Mouse (Mus musculus): ENCODE data around the gene Cacna1e.

The Cacna1e gene

DNA sequence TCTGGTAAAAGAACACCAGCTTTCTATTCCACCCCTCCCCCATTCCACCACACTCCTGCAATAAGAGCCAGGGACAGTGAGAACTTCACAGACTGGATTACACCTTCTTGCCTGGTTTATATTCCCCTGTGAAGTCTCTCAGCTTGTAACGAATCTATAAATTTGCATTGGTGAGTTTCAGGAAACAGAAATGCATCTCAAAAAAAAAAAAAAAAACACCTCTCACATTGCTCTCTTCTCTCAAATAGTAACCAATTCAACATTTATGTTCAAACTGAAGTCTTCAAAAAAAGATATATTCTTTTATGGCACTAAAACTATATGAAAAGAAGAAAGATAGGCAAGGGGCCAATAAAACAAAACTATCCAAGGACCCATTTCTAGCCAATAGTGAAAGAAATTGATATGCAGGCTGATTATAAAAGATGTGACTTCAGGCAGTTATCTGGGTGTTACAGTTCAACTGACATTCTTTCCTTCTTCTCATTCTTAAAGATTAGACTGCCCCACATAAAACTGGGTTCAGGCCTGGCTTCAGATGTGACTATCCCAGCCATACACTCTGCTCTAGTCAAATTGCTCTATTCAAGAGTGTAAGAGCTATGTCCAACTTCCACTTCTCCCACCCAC, 200.7 kb downstream of the Cacna1e start:
- TF ChIP-seq NANOG (IDR thresholded peaks at IDR 0.05; ENCODE audit: borderline replicate concordance, low read length) = no peak
- TF ChIP-seq POU5F1 (IDR thresholded peaks at IDR 0.05; ENCODE audit: borderline replicate concordance, low read length) = no peak
- no peak for TF ChIP-seq CTCF (conservative IDR thresholded peaks at IDR 0.05; ENCODE audit: low read length)
- no peaks in the 10 kb centered on the region for H3K4me1 ChIP-seq (replicated peaks; ENCODE audit: low read depth, low read length)
- no peaks in the 10 kb centered on the region for H3K27me3 ChIP-seq (ENCODE audit: insufficient read depth, low read length)
- no peaks in the 10 kb centered on the region for H3K9me3 ChIP-seq (ENCODE audit: low read length)
- no peaks in the 10 kb centered on the region for H3K36me3 ChIP-seq (ENCODE audit: insufficient read depth, low read length)
- no peak overlapping the region for H3K4me3 ChIP-seq (replicated peaks; ENCODE audit: low read length)

DNA sequence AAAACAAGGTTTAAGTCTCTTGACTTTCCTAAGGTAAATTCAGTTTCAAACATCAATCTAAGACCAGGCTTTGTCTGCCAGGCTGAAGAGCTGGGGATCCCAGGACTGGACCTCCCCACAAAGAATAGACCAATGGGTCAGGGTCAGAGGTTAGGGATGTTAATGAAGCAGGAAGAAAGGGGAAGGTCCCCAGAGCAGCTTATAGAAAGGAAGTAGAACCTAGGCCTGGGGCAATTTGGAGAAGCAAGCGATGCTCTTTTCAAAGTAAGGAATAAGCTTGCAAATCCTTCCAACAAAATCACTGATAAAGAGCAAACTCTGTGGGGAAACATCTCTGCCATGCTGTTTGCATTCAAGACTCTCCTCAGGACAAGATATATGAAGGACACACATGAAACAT, 205.3 kb downstream of the Cacna1e start:
- no peaks in the 10 kb centered on the region for H3K9me3 ChIP-seq (ENCODE audit: low read length)
- no peaks in the 10 kb centered on the region for H3K36me3 ChIP-seq (ENCODE audit: insufficient read depth, low read length)
- no peaks in the 10 kb centered on the region for H3K4me1 ChIP-seq (replicated peaks; ENCODE audit: low read depth, low read length)
- H3K27me3 ChIP-seq (ENCODE audit: insufficient read depth, low read length) = no peaks in the 10 kb centered on the region
- no peak for TF ChIP-seq POU5F1 (IDR thresholded peaks at IDR 0.05; ENCODE audit: borderline replicate concordance, low read length)
- TF ChIP-seq NANOG (IDR thresholded peaks at IDR 0.05; ENCODE audit: borderline replicate concordance, low read length) = no peak
- no peak for TF ChIP-seq CTCF (conservative IDR thresholded peaks at IDR 0.05; ENCODE audit: low read length)
- no peak overlapping the region for H3K4me3 ChIP-seq (replicated peaks; ENCODE audit: low read length)

- Histone ChIP-seq H3K4me1 (replicated peaks; ENCODE audit: low read depth, low read length) (no peaks in the 10 kb centered on the region), H3K9me3 (ENCODE audit: low read length) (no peaks in the 10 kb centered on the region), H3K36me3 (ENCODE audit: insufficient read depth, low read length) (no peaks in the 10 kb centered on the region), H3K27me3 (ENCODE audit: insufficient read depth, low read length) (no peaks in the 10 kb centered on the region), H3K4me3 (replicated peaks; ENCODE audit: low read length) (no peak overlapping the region)
- TF ChIP-seq POU5F1 (IDR thresholded peaks at IDR 0.05; ENCODE audit: borderline replicate concordance, low read length) (no peak), NANOG (IDR thresholded peaks at IDR 0.05; ENCODE audit: borderline replicate concordance, low read length) (no peak), CTCF (conservative IDR thresholded peaks at IDR 0.05; ENCODE audit: low read length) (no peak)
These were observed 206.2 kb downstream of the Cacna1e start for GRCm38 (mm10) chr1:154678151-154678550.

GRCm38 (mm10) chr1:154677677-154678076, 206.6 kb downstream of the Cacna1e start:
- Histone ChIP-seq H3K4me1 (replicated peaks; ENCODE audit: low read depth, low read length) (no peaks in the 10 kb centered on the region), H3K27me3 (ENCODE audit: insufficient read depth, low read length) (no peaks in the 10 kb centered on the region), H3K9me3 (ENCODE audit: low read length) (no peaks in the 10 kb centered on the region), H3K4me3 (replicated peaks; ENCODE audit: low read length) (no peak overlapping the region), H3K36me3 (ENCODE audit: insufficient read depth, low read length) (no peaks in the 10 kb centered on the region)
- TF ChIP-seq POU5F1 (IDR thresholded peaks at IDR 0.05; ENCODE audit: borderline replicate concordance, low read length) = no peak
- no peak for TF ChIP-seq CTCF (conservative IDR thresholded peaks at IDR 0.05; ENCODE audit: low read length)
- no peak for TF ChIP-seq NANOG (IDR thresholded peaks at IDR 0.05; ENCODE audit: borderline replicate concordance, low read length)

- Histone ChIP-seq H3K4me1 (replicated peaks; ENCODE audit: low read depth, low read length) (no peaks in the 10 kb centered on the region), H3K9me3 (ENCODE audit: low read length) (no peaks in the 10 kb centered on the region), H3K36me3 (ENCODE audit: insufficient read depth, low read length) (no peaks in the 10 kb centered on the region), H3K4me3 (replicated peaks; ENCODE audit: low read length) (no peak overlapping the region), H3K27me3 (ENCODE audit: insufficient read depth, low read length) (no peaks in the 10 kb centered on the region)
- TF ChIP-seq CTCF (conservative IDR thresholded peaks at IDR 0.05; ENCODE audit: low read length) (no peak), POU5F1 (IDR thresholded peaks at IDR 0.05; ENCODE audit: borderline replicate concordance, low read length) (no peak), NANOG (IDR thresholded peaks at IDR 0.05; ENCODE audit: borderline replicate concordance, low read length) (no peak)
These were observed 220.6 kb downstream of the Cacna1e start for GRCm38 (mm10) chr1:154663721-154664120.

GRCm38 (mm10) chr1:154661977-154662376, 222.3 kb downstream of the Cacna1e start:
- no peak for TF ChIP-seq CTCF (conservative IDR thresholded peaks at IDR 0.05; ENCODE audit: low read length)
- TF ChIP-seq NANOG (IDR thresholded peaks at IDR 0.05; ENCODE audit: borderline replicate concordance, low read length) = no peak
- no peak for TF ChIP-seq POU5F1 (IDR thresholded peaks at IDR 0.05; ENCODE audit: borderline replicate concordance, low read length)

DNA sequence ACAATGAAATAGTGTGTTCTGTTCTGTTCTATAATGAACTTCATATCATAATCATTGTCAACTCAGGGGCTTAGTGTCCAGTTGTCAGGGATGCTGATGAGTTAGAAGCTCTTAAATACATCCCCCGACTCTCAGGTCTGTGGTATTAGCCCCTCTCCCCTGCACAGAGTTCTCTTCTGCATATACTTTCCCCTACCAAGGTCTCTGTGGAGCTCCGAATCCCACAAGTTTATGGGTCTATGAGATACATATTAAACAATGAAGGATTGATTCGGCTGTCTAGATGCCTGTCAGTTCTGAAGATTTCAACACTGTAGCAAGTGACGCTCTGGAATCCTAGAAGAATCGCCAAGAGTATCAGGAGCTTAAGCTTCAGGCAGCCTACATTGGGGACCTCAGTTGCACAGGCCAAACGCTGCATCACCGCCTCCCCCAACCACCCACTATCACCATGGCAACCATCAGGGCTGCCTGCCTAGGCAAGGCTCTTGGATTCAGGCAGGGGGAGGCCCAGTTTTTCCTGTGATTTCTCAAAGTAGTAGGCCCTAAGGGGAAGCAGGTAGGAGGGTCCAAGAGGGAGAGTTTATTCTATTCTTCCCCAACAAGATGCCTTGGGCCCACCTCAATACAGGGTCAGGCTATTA, 223.0 kb downstream of the Cacna1e start:
- TF ChIP-seq CTCF (conservative IDR thresholded peaks at IDR 0.05; ENCODE audit: low read length) (no peak), POU5F1 (IDR thresholded peaks at IDR 0.05; ENCODE audit: borderline replicate concordance, low read length) (no peak), NANOG (IDR thresholded peaks at IDR 0.05; ENCODE audit: borderline replicate concordance, low read length) (no peak)
- Histone ChIP-seq H3K27me3 (ENCODE audit: insufficient read depth, low read length) (no peaks in the 10 kb centered on the region), H3K4me3 (replicated peaks; ENCODE audit: low read length) (no peak overlapping the region), H3K36me3 (ENCODE audit: insufficient read depth, low read length) (no peaks in the 10 kb centered on the region), H3K9me3 (ENCODE audit: low read length) (peaks cover 6% of the 10 kb centered on the region), H3K4me1 (replicated peaks; ENCODE audit: low read depth, low read length) (no peaks in the 10 kb centered on the region)

More at GRCm38 (mm10) chr1:154661977-154662376, 222.3 kb downstream of the Cacna1e start:
- Histone ChIP-seq H3K27me3 (ENCODE audit: insufficient read depth, low read length) (no peaks in the 10 kb centered on the region), H3K4me3 (replicated peaks; ENCODE audit: low read length) (no peak overlapping the region), H3K4me1 (replicated peaks; ENCODE audit: low read depth, low read length) (no peaks in the 10 kb centered on the region), H3K9me3 (ENCODE audit: low read length) (peaks cover under 1% of the 10 kb centered on the region), H3K36me3 (ENCODE audit: insufficient read depth, low read length) (no peaks in the 10 kb centered on the region)

DNA sequence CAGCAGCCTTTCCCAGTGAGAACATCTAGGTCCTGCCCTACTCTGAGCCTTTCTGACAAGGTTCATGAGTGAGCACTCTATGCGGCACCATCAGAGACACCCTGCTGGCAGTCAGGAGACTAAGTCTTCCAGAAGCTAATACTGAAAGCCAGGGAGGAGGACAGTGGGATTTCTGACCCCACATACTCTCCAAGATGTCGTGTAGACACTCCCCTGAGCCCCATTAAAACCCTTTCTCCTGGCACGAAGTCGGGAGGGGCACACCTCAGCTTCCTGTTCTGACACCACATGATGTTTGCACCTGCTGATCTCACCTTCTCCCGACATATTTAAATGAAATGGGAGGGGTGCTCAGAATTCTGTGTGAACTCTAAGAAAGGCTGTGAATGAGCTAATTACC, 226.9 kb downstream of the Cacna1e start:
- no peaks in the 10 kb centered on the region for H3K4me1 ChIP-seq (replicated peaks; ENCODE audit: low read depth, low read length)
- no peaks in the 10 kb centered on the region for H3K27me3 ChIP-seq (ENCODE audit: insufficient read depth, low read length)
- peaks cover 6% of the 10 kb centered on the region for H3K9me3 ChIP-seq (ENCODE audit: low read length)
- H3K36me3 ChIP-seq (ENCODE audit: insufficient read depth, low read length) = no peaks in the 10 kb centered on the region
- TF ChIP-seq NANOG (IDR thresholded peaks at IDR 0.05; ENCODE audit: borderline replicate concordance, low read length) (no peak), CTCF (conservative IDR thresholded peaks at IDR 0.05; ENCODE audit: low read length) (no peak), POU5F1 (IDR thresholded peaks at IDR 0.05; ENCODE audit: borderline replicate concordance, low read length) (no peak)
- no peak overlapping the region for H3K4me3 ChIP-seq (replicated peaks; ENCODE audit: low read length)
